Mouse (Mus musculus): ENCODE results near the gene Alad.

The Alad gene

DNA sequence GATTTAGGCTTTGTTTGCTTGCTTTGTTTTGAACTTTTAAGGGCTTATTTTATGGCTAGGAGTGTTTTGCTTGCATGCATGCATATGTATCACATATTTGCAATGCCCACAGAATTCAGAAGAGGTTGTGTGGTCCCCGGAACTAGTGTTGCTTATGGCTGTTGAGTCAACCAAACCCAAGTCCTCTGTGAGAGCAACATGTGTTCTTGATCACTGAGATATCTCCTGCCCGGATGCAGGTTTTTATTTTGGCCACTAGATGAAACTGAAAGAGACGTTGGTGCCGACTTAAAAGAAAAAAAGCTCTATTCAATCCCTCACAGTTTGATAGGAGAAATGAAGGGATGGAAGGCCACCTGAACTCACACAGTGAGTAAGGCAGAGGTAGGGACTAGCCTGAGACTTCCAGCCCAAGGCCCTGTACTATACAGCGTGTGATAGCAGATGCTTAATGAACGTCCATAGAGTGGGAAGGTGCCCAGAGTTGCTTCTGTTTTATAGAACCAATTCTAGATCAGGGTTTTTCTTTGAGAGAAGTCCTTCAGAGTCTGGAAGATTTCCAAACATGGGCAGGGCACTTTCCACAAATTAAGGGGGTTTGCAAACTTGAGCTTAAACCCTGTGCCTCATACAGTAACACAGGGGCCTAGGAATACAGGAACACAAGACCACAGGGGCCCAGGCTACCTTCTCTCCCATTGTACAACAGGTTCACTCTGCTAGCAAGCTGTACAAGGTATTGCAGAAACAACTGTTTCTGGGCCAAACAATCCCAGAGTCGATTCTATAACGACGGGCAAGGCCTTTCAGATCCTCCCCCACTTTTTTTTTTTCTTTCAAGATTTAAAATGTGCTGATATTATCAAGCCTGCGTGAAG is 1.9 kb downstream of the Alad start:
- no peak for DNase-seq

- DNase-seq = peak; percentile 35
Measured at GRCm38 (mm10) chr4:62517046-62517445, 2.7 kb downstream of the Alad start.

DNA sequence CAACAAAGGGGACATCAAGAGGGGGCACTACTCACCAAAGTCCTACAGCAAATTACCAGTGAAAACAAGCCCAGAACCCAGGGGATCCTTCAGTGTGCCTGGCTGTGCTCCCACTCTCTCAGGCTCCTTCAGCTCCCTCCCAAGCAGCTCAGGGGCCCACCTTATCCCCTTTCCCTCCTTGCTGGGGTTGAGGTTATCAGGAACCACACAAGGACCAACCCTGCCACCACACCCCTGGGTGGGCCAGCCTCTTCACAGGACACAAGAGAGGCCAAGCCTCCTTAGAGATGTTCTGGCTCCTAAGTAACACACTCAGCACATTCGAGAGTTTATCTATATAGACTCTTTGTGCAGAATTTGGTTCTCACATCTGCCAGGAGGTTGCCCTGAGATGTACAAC is 3.1 kb downstream of the Alad start:
- DNase-seq = peak; percentile 36

GRCm38 (mm10) chr4:62516079-62516478 is 3.6 kb downstream of the Alad start:
- peak; percentile 83 for DNase-seq

DNA sequence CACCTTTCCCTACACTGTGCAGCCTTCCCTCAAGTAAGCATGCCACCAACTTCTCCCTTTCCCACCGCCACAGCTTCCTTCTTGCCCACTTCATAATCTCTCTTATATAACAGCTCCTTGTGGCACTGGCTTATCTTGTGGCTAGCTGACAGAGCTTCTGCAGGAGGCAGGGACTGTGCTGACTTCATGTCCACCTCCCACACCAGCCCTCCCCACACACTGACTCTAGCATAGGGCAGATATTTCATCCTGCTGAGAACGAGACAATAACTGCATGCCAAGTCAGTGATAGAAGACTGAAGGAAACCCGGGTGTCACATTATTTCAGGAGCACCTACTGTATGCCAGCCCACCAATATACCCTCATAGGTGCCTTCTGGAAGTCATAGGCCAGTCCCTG is 4.2 kb downstream of the Alad start:
- DNase-seq = peak; percentile 59

DNA sequence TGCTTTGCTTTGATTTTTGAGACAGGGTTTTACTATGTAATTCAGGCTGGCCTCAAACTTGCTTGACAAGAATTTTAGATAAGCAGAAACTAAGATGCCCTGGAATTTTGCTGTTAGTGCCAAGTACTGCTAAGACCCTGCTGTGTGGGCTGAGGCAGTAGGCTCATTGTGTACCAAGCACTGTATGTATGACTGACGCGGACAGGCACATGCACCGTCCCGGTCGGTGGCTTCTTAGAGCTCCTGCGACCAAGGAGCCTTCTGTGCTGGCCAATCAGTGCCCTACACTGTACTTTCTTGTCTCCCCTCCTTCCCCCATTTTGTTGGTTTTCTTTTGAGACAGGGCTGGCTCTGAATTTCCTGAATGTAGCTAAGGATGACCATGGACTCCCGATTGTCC is 4.7 kb downstream of the Alad start:
- DNase-seq = peak; percentile 37

DNA sequence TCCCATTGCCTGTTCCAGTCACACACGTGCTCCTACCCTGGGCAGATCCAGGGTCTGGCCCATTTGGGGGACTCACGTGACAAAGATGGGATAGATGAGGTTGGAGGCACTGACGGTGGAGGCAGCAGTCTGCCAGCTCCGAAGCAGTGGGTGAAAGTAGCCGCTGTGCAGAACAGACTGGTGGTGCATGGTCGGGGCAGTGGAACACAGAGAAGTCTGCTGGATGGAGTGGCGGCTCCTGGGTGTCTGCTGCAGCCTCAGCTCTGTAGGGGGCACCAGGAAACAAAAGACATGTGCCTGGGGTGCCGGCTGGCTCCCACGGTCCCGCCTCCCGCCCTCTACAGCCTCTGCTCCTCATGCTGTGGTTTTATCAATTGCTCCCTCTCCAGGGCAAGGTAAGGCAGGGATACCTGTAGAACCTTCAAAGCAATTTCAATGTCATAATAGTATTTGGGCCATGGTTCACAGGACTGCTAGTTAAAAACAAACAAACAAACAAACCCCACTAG is 5.7 kb downstream of the Alad start:
- peak; percentile 43 for DNase-seq

DNA sequence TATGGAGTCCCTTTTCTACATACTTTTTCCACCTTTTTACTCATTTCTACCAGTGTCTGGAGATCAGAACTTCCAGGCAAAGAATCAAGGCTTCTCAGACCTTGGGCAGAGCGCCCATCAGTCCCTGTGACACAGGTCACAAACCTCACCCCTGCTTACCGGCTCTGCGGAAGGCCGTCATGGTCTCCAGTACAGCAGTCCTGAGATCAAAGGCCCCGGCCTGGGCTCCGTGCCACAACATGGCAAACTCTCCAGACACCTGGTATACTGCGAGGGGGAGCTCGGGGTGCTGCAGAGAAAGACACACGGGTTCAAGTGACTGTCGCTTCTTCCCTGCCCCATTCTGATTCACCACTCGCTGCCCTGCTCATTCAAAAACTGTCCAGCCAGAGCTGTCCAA is 9.8 kb downstream of the Alad start:
- peak; percentile 39 for DNase-seq

- no peak for DNase-seq
Measured at GRCm38 (mm10) chr4:62508839-62509238, 10.9 kb downstream of the Alad start.

- peak; percentile 62 for DNase-seq
Measured at GRCm38 (mm10) chr4:62506798-62507197, 12.9 kb downstream of the Alad start.

- no peak for DNase-seq
Measured at GRCm38 (mm10) chr4:62505991-62506390, 13.7 kb downstream of the Alad start.

DNA sequence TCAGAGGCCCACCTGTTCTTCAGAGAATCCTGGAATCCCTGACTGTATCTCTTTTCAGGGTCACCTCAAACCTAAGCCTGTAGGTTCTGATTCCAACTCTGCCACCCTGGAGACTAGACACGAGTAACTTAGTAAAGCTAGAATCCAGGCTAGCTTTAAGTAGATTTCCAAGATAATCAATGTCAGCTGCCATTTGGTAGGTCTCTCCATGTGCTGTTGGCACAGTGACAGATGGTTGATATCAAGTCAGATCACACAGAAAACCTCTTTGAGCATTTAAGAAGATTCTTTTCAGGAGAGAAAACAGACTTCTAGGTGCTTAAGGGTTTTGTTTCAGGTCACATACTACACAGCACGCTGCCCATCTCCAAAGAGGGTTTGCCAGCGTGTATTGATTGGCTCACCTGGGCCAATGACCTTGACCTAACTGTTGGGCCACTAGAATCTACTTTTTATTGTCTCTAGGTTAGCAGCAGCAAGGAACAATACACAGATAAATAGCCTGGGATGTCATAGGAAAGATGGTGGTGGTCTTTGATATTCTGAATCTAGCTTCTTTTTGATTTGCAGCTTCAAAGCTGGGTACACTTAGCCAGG is 16.2 kb downstream of the Alad start, which contains the start of gene Hdhd3:
TSS of gene Hdhd3 (minus strand) at position 94 of the 597 bp plus-strand sequence.
- no peak for DNase-seq

GRCm38 (mm10) chr4:62502969-62503368 is 16.7 kb downstream of the Alad start:
- DNase-seq = peak; percentile 39

DNA sequence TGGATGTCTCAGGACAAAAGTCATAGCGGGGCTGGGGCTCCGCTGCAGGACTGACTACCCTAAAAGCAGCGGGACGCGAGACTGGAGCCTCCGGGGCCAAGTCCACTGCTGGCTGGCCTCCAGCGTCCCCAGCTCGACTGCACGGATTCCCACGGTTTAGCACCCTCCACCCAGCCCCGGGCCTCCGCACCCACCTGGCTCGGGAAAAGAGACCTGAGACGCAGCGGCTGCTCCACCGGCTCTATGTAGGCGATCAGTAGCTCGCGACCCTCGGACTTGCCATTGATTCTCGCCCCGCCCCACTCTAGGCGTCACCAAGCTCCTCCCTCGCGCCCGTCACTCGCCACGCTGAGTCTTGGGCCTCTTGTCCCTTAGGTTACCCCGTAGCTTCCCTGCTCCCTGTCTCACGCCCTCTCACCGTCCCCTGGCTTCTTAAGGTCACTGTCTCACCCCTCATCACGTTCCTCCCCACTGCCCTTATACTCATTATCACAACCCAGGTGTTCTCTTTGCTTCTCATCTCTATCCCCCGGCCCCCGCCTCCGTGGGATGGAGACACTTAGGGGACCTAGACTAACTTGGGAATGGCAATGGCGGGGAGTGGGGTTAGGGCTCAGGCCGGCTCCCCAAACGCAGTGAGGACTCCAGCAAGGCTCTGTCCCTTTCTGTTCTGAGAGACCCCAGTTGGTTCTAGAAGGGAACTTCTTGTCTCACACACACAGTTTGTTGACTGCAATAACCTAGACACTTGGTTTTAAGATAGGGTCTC is 17.6 kb downstream of the Alad start:
- peak; percentile 92 for DNase-seq

DNA sequence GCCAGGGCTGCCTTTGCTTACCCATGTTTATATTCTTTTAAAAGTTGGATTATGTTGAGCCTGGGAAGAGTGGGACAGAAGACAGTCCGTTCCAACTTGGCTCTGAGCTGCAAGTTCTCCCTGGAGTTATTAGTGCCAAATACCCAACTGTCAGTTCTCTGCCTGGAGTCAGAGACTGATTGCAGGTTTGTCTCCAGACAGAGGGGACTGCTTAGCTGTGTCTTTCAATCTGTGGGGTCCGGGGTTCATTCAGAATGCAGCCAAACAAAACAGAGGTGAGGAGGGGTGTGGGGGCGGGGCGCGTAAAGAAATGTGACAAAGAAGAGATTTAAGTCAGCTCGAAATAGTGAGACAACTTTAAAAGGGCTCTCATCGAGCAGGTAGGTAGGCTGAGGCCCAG is 18.2 kb downstream of the Alad start:
- DNase-seq = peak; percentile 29

DNA sequence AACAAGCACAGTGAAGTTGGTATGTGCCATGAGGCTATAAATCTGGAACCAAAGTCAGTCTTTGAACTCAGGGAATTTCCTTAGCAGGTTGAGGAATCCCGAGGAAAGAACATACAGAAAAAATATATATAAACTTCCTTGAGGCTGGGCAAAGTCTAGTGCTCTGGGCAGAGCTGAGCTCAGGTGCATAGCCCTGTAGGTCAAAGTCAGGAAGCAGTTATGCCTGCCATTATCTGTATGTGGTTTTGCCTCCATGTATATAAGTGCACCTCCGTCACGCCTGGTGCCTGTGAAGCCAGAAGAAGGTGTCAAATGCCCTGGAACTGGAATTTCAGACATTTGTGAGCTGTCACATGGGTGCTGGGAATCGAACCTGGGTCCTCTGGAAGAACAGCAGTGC is 18.9 kb downstream of the Alad start:
- DNase-seq = no peak

- DNase-seq = peak; percentile 38
Measured at GRCm38 (mm10) chr4:62496815-62497214, 22.9 kb downstream of the Alad start.

DNA sequence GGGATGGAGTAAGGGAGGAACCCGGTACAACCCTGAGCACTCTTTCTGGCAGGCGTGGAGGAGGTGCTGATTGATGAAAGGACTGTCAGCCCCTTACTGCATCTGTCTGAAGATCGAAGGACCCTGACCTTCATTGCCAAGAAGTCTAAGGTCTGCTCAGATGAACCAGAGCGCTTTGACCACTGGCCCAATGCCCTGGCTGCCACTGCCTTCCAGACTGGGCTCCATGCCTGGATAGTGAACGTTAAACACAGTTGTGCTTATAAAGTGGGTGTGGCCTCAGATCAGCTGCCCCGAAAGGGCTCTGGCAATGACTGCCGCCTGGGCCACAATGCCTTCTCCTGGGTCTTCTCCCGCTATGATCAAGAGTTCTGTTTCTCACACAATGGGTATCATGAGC is 23.8 kb downstream of the Alad start:
- DNase-seq = no peak

- no peak for DNase-seq
Measured at GRCm38 (mm10) chr4:62494230-62494629, 25.5 kb downstream of the Alad start.

- DNase-seq = no peak
Measured at GRCm38 (mm10) chr4:62492682-62493081, 27.0 kb downstream of the Alad start.

- DNase-seq = no peak
Measured at GRCm38 (mm10) chr4:62487914-62488313, 31.8 kb downstream of the Alad start.

DNA sequence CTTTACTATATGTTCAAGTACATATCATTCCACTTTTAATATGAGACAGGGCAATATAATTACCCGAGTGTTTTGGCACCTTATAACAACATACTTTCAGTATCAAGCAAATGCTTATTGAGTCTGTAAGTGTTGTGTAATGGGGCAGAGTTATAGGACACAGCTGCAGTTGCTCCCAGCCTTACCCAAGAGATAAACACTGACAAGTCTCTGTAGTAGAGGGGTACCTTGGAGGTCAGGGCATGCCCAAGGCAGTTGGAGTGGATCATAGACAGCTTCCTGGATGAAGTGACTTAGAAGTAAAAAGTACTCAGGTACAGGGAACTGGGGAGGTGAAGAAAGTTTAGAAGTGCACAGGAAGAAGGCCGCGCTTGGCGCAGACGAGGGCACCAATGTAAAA is 32.5 kb downstream of the Alad start:
- no peak for DNase-seq

GRCm38 (mm10) chr4:62486162-62486696 is 33.5 kb downstream of the Alad start:
- DNase-seq = no peak
